Mouse (Mus musculus) Patski (cell line): Measurements from ENCODE around the gene Mlh3. TPM values are rescaled to one million over a fixed set of nuclear protein-coding genes. Genes with fewer than 3 reads are reported as not detected.

Source experiments
- ATAC-seq: fragments of 100-300 bp; one replicate; pipeline ENCODE4 v1.8.0; 2021
- CTCF ChIA-PET: fragments of 350-600 bp; sonication (Branson Sonifier 250); formaldehyde crosslinking; loops from one replicate; lab custom pipeline; 2022; ENCODE audit warnings: inconsistent platforms; lab: Charles Lee
- POLR2A ChIA-PET: fragments of 350-600 bp; sonication (Branson Sonifier 250); formaldehyde crosslinking; loops from one replicate; lab custom pipeline; 2022; ENCODE audit warnings: antibody characterized with exemption, inconsistent platforms; lab: Charles Lee
- DNase-seq: peaks from one replicate; pipeline ENCODE4 v3.0.0-alpha.2; 2011; ENCODE audit warnings: low read depth, low spot score
- H3K27me3 ChIP-seq: fragments of 371-371 bp; one replicate; pipeline ENCODE4 v1.5.1; 2021
- CTCF ChIP-seq: fragments of 100-300 bp; IDR thresholded peaks from one replicate; pipeline ENCODE4 v1.5.1; 2021
- in situ Hi-C: fragments of 300-500 bp; cut with MboI; formaldehyde crosslinking; loops from 3 replicates; pipeline ENCODE4 v1.11.1; 2018; ENCODE audit warnings: low pct_unique_long_range_greater_than_20kb, mixed read lengths
- polyA plus RNA-seq: library from polyadenylated mRNA; unstranded; gene quantifications from one replicate; pipeline ENCODE4 v1.2.3, GENCODE M21; 2021

Mlh3 gene
- polyA plus RNA-seq, 1 experiment from 2014 or later = 9.3 TPM

DNA sequence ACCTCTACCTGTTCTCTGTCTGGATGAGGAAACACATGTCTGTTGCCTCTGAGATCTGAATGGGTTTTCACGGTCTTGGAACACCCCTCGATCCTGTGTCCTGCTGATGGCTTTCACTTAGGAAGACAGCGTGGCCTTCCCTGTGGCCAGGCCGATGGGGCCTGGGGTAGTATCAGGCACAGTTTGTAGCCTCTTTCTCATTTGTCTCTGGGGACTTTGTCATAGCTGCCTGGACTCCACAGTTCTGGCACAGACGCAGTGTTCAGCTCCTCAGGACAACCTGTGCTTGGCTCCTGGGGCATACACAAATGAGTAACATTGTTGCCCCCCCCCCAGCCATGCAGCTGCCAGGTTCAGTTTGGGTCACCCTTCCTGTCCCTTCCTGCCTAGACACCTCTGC is 75.3 kb downstream of the Mlh3 start:
- DNase-seq = no peak
- in situ Hi-C loops = loop anchor here (25.0 kb wide), 1 partner anchor 292 kb away; no protein-coding TSS in a partner anchor
- H3K27me3 ChIP-seq = no peaks in the 10 kb centered on the region
- no peak for ATAC-seq
- ChIA-PET CTCF (interaction anchor here (1.5 kb wide), 1 partner anchor 534 kb away, joined by 3 read pairs; no protein-coding TSS in a partner anchor), POLR2A (interaction anchor here (0.9 to 1.5 kb wide), 2 partner anchors 9 to 25 kb away, joined by 3 to 4 read pairs; partner anchors contain the start of gene Eif2b2)
- no peak for TF ChIP-seq CTCF

GRCm38 (mm10) chr12:85194623-85195018 is 75.8 kb downstream of the Mlh3 start:
- ChIA-PET POLR2A (interaction anchor here (1.5 kb wide), 1 partner anchor 25 kb away, joined by 4 read pairs; the partner anchor contains the start of gene Eif2b2), CTCF (interaction anchor here (1.5 kb wide), 1 partner anchor 535 kb away, joined by 3 read pairs; no protein-coding TSS in a partner anchor)
- no peaks in the 10 kb centered on the region for H3K27me3 ChIP-seq
- DNase-seq = no peak
- in situ Hi-C loops = loop anchor here (25.0 kb wide), 1 partner anchor 293 kb away; no protein-coding TSS in a partner anchor
- no peak for TF ChIP-seq CTCF
- no peak for ATAC-seq

DNA sequence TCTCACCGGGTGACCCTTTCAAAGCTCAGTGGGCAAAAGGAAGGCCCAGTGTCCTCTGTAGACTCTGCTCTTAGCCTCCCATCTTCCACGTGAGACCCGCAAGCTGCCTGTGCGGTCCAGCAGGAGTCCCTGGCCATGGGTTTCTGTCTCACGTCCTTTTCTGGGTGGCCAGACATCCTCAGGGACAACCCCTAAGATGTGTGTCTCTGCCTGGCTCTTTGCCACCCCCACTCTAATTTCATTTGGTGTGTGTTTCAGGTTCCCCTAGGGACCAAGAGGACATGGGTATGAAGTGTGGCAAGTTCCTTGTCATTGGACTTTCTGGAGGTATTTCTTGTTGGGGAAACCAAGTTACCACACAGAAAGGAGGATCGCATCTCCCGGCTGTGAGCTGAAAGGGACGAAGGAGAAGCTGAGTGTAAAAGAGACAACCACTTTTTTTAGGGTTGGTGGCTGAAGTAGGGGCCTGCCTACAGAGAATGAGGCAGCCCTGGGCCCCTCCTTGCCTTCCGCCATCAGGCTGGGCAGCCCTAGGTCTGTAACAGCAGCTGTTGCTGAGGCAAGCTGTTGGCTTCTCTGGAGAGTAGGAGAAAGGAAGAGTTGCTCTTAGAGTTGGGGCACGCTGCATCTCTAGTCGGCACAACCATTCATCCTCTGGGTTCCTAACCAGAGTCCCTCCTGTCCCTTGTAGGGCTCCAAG is 76.3 kb downstream of the Mlh3 start:
- POLR2A ChIA-PET = interaction anchor here (0.5 to 1.5 kb wide), 2 partner anchors 26 to 93 kb away, joined by 4 read pairs; partner anchors contain the start of gene Eif2b2
- DNase-seq = no peak
- CTCF ChIA-PET = interaction anchor here (1.5 to 1.6 kb wide), 2 partner anchors 24 to 535 kb away, joined by 3 to 6 read pairs; no protein-coding TSS in a partner anchor
- no peak for TF ChIP-seq CTCF
- in situ Hi-C loops = loop anchor here (25.0 kb wide), 1 partner anchor 293 kb away; no protein-coding TSS in a partner anchor
- ATAC-seq = peak; percentile 33
- no peaks in the 10 kb centered on the region for H3K27me3 ChIP-seq

DNA sequence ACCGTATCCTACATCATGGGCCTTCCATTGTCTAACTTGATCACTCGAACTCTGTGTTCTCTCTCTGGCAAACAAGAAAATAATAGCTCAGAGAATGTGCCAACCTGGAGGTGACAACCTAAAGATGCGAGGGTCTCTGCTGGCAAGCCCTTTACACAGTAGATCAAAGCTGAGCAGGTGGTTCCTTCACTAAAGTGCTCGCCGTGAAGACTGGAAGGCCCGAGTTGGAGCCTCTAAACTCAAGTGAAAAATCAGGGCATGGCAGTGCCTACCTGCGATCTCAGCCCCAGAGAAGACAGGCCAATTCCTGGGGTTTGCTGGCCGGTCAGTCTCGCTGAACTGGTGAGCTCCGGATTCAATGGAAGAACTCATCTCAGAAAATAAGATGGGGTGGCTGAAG is 77.3 kb downstream of the Mlh3 start:
- ChIA-PET CTCF (interaction anchor here (1.6 to 2.3 kb wide), 2 partner anchors 23 to 26 kb away, joined by 6 to 8 read pairs; partner anchors contain the start of gene Eif2b2), POLR2A (interaction anchor here (0.5 kb wide), 1 partner anchor 94 kb away, joined by 4 read pairs; no protein-coding TSS in a partner anchor)
- no peak for DNase-seq
- ATAC-seq = no peak
- no peak for TF ChIP-seq CTCF
- in situ Hi-C loops = loop anchor here (25.0 kb wide), 1 partner anchor 294 kb away; no protein-coding TSS in a partner anchor
- no peaks in the 10 kb centered on the region for H3K27me3 ChIP-seq

DNA sequence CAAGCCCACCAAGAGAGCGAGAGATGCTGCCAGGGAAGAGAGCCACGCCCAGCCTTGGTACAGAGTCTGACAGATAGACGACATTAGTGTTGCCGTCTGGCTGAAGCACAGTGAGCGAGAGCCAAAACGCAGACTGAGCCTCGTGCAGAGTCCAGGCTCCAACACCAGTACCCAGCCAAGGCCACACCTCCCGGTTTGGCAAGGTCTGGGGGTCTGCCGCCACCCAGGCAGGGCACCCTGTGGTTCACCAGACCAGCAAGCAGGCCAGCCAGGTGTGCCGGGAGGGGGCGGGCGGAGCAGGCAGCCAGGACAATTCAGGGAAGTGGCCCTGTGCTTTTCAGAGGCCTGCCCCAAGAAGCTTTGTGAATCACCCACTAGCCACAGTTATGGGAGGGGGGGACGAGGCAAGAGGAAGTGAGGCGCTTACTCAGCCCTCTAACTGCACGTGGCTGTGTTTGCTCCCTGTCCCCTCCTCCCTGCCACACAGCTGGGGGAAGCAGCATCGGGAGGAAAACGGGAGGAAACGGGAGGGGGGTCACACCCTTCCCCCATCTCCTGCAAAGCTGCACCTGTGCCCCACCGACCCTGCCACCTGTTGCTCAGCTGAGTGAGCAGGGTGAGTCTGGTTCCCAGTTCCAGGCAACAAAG is 77.8 kb downstream of the Mlh3 start:
- POLR2A ChIA-PET = no interaction called here

GRCm38 (mm10) chr12:85190290-85190689 is 80.1 kb downstream of the Mlh3 start:
- POLR2A ChIA-PET = no interaction called here
- ATAC-seq (no peak), DNase-seq (no peak)
- TF ChIP-seq CTCF = no peak
- in situ Hi-C loops = loop anchor here (25.0 kb wide), 1 partner anchor 297 kb away; no protein-coding TSS in a partner anchor
- H3K27me3 ChIP-seq = no peaks in the 10 kb centered on the region
- CTCF ChIA-PET = no interaction called here

More for the DNA sequence above, 77.8 kb downstream of the Mlh3 start:
- in situ Hi-C loops = loop anchor here (25.0 kb wide), 1 partner anchor 295 kb away; no protein-coding TSS in a partner anchor
- DNase-seq = no peak
- CTCF ChIA-PET = interaction anchor here (1.6 to 2.3 kb wide), 2 partner anchors 23 to 27 kb away, joined by 6 to 8 read pairs; partner anchors contain the start of gene Eif2b2
- peak; percentile 73 for ATAC-seq
- no peak for TF ChIP-seq CTCF
- H3K27me3 ChIP-seq = no peaks in the 10 kb centered on the region

- POLR2A ChIA-PET = interaction anchor here (0.8 to 1.1 kb wide), 2 partner anchors 9 to 16 kb away, joined by 3 read pairs; no protein-coding TSS in a partner anchor
- DNase-seq (no peak), ATAC-seq (peak; percentile 44)
- CTCF ChIA-PET = no interaction called here
- no peak for TF ChIP-seq CTCF
- in situ Hi-C loops = loop anchor here (25.0 kb wide), 1 partner anchor 301 kb away; no protein-coding TSS in a partner anchor
- H3K27me3 ChIP-seq = no peaks in the 10 kb centered on the region
Observed at GRCm38 (mm10) chr12:85186361-85186760, 84.0 kb downstream of the Mlh3 start.

GRCm38 (mm10) chr12:85185810-85186209 is 84.6 kb downstream of the Mlh3 start:
- POLR2A ChIA-PET = interaction anchor here (0.8 to 1.1 kb wide), 2 partner anchors 10 to 16 kb away, joined by 3 read pairs; no protein-coding TSS in a partner anchor

More at GRCm38 (mm10) chr12:85185810-85186209, 84.6 kb downstream of the Mlh3 start:
- in situ Hi-C loops = loop anchor here (25.0 kb wide), 1 partner anchor 301 kb away; no protein-coding TSS in a partner anchor
- TF ChIP-seq CTCF = no peak
- no peak for DNase-seq
- H3K27me3 ChIP-seq = no peaks in the 10 kb centered on the region
- CTCF ChIA-PET = no interaction called here
- no peak for ATAC-seq

Other genes starting within 250 kb of the Mlh3 start
- 2.7 TPM for gene Prox2, start 159.8 kb downstream of the Mlh3 start, polyA plus RNA-seq
- 194 TPM for gene Dlst, start 159.8 kb downstream of the Mlh3 start, polyA plus RNA-seq
- 0.60 TPM for gene Rps6kl1, start 119.3 kb downstream of the Mlh3 start, polyA plus RNA-seq
- 0.41 TPM for gene Pgf, start 92.8 kb downstream of the Mlh3 start, polyA plus RNA-seq
- 68.8 TPM for gene Eif2b2, start 51.1 kb downstream of the Mlh3 start, polyA plus RNA-seq
- 19.9 TPM for gene Acyp1, start 17.8 kb upstream of the Mlh3 start, polyA plus RNA-seq
- 3.9 TPM for gene Zc2hc1c, start 18.0 kb upstream of the Mlh3 start, polyA plus RNA-seq
- gene Nek9, start 68.8 kb upstream of the Mlh3 start, polyA plus RNA-seq = 82.4 TPM
- gene Tmed10, start 104.2 kb upstream of the Mlh3 start, polyA plus RNA-seq = 238 TPM
- gene Fos, start 203.3 kb upstream of the Mlh3 start, polyA plus RNA-seq = 678 TPM